Mouse (Mus musculus) CD4-positive naive resting alpha-beta T cell, adult 57 days (primary cell): ENCODE results near the gene Gemin6. TPM values are rescaled to one million over a fixed set of nuclear protein-coding genes. Genes with fewer than 3 reads are reported as not detected.

Source experiments
- total RNA-seq: library from RNA; stranded (reverse); gene quantifications from one replicate; pipeline ENCODE4 v1.2.4, GENCODE M21; 2023

Gene Gemin6
- 6.1 TPM for total RNA-seq

DNA sequence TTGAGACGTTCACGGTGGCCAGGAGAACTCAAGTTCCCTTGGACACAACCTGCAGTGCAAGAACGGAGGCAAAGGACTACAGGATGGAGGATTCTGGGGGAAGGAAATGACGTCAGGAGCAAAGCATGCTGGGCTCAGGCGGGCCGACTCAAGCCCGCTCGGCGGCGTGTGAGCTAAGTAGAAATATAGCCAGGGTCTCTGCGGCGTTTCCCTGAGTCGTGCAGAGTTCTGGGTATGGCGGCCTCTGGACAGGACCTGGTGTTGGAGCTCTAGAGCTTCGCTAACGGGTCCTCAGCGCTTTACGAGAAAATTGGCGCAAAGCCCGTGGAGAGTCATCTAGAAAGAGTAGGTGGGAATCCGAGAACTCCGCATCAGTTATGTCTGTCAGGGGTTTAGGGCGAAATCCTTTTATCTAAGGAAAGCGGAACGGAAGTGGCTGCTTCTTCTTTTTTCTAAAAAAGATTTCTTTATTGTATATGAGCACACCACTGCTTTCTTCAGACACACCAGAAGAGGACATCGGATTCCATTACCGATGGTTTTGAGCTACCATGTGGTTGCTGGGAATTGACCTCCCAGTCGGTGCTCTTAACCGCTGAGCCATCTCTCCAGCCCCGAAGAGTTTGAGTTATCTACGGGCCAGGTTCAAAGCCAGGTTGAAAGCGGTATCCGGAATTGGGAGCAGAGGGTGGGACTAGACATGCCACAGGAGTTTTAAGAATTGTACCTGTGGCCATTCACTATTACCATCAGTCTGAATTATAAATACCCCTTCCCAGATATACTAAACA, at the start of gene Gemin6:
Gene Gemin6, plus strand, starts transcription at position 116 of the 791 bp plus-strand sequence.

DNA sequence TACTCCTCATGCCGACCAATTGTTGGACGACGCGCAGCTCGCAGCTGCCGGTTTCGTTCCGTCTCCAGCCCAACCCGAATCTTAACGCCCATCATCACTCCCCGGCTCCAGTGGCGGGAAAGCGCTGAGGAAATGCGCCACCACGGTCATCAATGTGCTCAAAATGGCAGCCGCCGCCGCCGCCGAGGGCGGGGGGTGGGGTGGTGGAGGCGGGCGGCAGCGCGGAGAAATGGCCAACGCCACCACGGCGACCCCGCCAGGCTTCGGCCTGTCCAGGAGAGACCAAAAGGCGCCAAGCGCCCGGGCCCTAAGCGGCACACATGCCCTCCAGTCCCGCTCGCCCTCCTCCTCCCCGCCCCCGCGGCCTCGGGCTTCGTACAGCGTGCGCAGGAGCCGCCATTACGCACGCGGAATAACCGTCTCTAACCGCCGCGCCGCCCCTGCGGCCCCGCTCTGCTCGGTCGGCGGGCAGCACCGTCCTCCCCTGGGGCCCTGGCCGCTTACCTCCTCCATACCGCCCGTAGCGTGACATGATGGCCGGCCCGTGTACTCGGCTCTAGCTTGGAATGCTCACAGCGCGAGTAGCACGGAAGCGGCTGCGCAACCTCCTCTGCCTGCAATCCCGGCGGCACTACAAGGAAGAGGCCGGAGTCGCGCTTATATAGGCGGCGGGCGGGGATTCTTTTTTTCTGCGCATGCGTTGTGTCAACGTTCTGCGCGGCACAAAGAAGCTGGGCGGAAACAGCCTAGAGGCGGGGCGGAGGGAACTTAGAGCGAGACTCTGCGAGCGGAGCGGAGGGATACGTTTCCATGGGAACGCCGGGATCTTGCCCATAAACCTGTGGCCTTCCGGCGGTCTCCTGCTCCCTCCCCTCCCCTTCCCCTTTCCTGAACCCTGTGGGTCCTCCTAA, 17.3 kb upstream of the Gemin6 start, which contains the start of the genes Srsf7 and Ttc39d:
Gene Srsf7, minus strand, starts transcription at position 637 of the 911 bp plus-strand sequence.
Gene Ttc39d, plus strand, starts transcription at position 790 of the 911 bp plus-strand sequence.

Other genes with a start within 250 kb of the Gemin6 start
- 27.6 TPM for gene Hnrnpll, start 162.1 kb upstream of the Gemin6 start, total RNA-seq
- 7.6 TPM for gene Galm, start 97.0 kb upstream of the Gemin6 start, total RNA-seq
- 398 TPM for gene Srsf7, start 17.1 kb upstream of the Gemin6 start, total RNA-seq
- not detected for gene Ttc39d, start 17.0 kb upstream of the Gemin6 start, total RNA-seq
- not detected for gene Morn2, start 65.8 kb downstream of the Gemin6 start, total RNA-seq
- gene Dhx57, start 66.0 kb downstream of the Gemin6 start, total RNA-seq, result 32.3 TPM
- 4.1 TPM for gene Arhgef33, start 83.0 kb downstream of the Gemin6 start, total RNA-seq
- not detected for gene Gm10190, start 149.1 kb downstream of the Gemin6 start, total RNA-seq